Mouse (Mus musculus): ENCODE data around the gene Rdm1.
"Not testable (repeated sequence)": the region's sequence is repeated elsewhere in the genome, so short reads cannot be mapped to it uniquely, and the experiment has no call there.

Gene Rdm1

DNA sequence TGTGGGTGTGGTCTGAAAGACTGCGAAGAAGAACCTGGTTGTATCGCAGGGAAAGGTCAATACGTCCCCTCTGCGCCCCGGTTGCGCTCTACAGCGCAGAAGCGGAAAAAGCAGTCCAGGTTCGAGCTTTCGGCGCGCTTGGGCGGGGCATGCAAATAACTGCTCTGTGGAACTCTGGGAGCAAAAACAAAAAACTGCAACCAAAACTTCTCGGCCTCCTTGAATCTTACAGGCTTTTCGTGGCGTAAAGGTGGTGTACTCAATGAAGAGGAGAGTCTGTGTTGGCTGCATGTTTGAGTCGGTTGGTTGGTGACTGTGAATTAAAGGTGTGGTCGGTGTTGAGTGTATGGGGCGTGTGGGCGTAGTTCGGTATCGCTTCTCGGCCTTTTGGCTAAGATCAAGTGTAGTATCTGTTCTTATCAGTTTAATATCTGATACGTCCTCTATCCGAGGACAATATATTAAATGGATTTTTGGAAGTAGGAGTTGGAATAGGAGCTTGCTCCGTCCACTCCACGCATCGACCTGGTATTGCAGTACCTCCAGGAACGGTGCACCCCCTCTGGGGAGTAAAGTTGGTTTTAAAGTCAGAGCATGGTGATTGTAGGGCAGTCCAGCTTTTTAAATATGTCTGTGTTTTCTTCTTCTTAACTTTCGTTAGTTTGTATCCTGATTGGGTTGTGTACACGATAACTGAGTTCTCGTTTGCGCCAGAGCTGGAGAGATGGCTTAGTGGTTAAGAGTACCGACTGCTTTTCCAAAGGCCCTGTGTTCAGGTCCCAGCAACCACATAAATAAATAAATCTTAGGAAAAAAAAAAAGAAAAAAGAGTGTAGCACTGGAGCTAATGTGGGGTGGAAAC lies at the start of gene Rdm1:
Gene Rdm1, plus strand, starts transcription at position 201 of the 862 bp plus-strand sequence.
- peak; percentile 72 to 79 for DNase-seq (ENCODE audit: low spot score in 2 of 2)

DNA sequence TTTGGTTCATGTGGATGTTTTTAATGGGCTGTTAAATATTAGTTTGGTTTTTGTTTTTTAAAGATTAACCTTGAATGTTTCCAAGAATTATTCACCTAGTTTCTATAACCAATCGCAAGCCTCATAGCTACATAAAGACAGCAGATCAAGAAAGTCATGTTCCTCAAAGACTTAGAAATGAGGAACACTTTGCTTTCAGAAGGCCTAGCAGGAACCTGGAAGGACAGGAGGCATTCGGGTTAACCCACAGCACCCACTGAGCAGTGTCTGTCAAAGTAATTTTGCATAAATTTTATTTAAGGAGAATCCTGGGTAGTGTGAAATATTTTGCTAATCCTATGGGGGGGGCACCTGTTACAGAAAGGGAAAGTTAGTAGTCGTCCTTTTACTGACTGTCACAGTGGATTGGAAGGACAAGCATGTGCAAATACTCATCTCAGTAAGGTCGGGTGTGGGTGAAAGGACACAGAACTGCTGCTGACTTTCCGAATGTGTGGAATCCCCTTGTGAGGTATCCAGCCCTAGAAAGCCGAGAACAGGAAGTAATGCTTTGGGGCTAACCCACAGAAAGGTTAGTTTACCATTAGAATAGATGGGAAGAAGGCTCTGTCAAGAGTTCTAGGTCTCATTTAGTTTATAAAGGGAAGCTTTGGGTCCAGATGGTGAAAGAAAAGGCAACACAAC lies 45.8 kb upstream of the Rdm1 start:
- no peak for DNase-seq (ENCODE audit: low spot score in 2 of 2)

DNA sequence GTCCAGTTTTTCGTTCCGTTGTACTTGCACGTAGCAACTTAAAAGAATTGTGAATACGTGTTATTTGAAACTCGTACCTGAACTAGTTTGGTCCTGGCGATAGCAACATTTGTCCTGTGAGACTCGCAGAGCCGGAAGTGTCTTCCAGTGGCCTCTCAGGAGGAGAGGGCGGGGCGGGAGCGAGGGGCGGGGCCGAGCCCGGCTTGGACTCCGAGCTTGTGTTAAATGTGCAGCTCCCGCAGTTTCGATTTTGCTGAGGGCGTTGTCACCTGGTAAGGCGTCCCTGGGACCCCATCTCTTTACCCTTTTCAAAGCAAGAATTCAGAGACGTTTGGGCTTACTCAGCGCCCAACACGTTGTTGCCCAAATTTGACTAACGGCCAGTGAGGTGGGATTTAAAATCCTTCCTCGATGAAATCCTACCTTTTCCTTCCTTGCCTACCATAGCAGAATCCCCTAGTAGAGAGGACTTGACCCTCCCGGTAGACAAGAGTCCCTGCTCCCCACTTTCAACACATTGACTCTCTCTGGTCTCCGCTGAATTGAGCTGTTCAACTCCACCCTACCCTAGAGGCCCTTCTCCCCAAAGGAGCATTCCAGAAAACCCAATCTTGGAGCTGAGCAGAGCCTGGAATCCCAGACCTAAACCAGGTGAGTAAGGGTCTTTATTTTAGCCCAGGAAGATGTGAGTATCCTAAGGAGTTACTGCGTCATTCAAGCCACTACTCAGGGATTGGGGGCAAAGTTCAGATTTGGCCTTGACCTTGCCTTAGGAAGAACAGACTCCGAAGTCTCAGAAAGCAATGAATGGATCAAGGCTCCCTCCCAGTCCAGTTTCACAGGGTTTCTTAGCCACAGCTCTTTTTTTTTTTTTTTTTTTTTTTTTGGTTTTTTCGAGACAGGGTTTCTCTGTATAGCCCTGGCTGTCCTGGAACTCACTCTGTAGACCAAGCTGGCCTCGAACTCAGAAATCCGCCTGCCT lies 44.6 kb upstream of the Rdm1 start, which contains the start of gene Tmem106a:
Gene Tmem106a, plus strand, starts transcription at position 189 of the 982 bp plus-strand sequence.
- no peak for DNase-seq (ENCODE audit: low spot score in 2 of 2)

DNA sequence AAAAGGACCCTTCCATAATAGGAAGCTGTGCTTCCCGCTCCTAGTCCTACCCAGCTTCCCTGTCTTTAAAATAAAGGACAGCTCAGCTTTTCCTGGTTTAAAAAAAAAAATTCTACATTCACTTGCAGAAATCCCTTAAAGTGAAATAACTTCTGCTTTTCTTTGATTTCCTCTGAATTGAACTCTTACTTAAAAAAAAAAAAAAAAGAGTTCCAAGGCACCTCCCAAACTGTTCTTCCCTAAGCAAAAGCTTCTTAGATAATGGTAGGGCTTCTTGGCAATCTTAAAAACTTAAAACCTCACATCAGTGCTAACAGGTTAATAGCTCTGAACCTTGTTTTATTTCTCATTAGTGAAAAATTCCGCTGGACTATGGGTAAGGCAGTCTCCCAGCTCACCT lies 43.8 kb upstream of the Rdm1 start:
- DNase-seq (ENCODE audit: low spot score in 2 of 2), result no peak

DNA sequence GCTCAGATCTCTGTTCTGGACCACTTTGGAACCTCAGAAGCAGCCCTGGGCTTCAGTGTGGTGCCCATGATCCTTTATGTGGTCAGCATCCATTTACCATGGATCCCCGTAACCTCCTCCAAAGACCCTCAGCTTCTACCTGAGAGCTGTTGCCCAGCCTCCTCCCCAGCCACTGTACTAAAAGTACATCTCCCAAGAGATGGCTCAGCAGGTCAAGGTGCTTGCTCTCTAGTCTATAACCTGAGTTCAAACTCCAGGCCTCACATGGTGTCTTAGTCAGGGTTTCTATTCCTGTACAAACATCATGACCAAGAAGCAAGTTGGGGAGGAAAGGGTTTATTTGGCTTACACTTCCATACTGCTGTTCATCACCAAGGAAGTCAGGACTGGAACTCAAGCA lies 42.0 kb upstream of the Rdm1 start:
- not testable (repeated sequence) for DNase-seq (ENCODE audit: low spot score in 2 of 2)

DNA sequence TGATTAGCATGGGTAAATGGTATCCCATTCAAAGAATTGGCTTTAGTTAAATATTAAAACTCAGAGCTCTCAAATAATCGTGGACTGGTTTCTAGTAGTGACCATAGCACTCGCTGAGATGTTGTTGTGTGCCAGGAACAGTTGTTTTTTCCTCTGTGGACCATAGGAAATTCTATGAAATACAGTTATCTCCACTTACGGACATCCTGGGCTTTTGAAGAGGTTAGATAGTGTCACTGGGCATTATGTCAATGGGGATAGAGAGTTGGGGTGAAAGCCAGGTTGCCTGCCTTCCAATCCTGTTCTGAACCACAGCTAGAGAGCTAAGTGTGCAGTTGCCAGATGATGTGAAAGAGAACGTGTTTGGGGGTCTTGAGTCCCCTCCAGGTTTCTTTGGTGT lies 41.2 kb upstream of the Rdm1 start:
- no peak for DNase-seq (ENCODE audit: low spot score in 2 of 2)

DNA sequence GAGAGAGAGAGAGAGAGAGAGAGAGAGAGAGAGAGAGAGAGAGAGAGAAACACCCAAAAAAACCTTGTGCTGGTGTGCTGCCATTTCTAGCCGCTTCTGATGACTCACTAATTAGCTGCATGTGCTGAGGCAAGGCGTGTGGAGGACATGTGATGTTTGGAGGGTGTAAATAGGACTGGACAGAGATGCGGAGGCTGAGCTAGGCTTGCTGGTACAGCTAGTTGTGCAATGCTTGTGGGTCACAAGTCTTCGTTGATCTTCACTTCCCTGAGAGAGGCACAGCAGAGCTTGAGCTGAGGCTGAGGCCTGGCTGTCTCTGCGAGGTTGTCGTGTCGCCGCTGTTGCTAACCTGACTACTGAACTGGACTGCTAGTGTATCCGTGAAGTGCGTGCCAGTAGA lies 39.3 kb upstream of the Rdm1 start:
- DNase-seq (ENCODE audit: low spot score in 2 of 2), result peak; percentile 56 to 66

DNA sequence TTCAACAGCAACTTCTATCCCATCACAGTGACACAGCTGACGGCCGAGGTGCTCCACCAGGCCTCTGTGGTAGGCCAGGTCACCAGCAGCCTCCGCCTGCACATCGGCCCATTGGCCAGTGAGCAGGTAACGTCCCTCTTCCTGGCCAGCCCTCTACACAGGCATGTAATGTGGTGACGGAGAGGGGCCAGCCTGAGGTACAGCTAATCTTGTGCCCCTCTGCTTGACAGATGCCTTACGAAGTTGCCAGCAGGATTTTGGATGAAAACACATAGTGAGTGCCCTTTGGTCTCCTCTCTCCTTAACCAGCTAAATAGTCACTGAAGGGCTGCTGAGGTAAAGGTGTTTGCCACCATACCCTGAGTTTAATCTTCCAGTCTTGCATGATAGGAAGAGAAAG lies 38.1 kb upstream of the Rdm1 start:
- DNase-seq (ENCODE audit: low spot score in 2 of 2), result no peak

DNA sequence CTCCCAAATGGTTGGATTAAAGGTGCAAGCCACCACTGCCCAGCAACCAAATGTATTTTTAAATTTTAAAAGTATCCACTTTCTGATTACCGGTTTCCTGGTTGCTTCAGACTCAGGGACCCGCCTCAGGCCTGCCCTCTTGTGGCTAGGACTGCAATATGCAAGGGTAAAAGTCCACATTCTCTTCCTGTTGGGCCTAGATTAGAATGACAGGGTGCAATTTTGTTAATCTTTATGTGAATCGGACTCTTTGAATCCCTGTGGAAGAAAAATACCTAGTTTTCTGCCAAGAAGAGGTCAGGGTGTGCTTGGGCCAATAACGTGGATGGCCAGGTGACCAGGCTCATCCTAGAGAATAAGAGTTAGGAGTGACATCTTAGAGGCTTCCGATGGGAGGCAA lies 37.6 kb upstream of the Rdm1 start:
- DNase-seq (ENCODE audit: low spot score in 2 of 2), result peak; percentile 52 to 54

DNA sequence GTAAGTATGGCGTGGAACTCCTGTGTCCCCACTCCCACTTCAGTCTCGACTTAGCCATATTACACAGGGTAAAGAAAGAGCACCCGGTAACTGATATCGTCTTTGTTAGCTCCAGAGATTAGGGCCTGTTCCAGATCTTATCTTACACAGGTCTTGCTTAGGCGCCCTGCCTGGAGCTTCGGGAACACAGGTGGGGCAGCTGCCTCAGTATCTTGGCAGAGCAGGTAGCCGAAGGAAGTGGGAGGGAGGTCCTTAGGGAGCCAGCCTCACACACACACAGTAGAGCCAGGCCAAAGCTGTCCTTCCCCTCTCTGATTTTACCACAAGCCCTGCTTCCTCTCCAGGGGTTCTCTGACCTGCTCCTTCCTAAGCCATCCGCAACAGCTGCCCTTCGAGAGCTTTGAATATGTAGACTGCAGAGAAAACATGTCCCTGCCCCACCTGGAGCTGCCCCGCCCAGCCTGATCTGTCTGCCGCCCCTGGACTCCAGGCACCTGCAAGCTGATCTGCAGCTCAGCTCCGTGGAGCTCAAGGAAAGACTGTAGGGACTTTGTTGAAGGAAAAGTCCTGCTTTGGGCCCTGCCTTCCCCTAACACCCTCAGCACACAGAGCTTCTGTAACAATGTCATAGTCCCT lies 36.9 kb upstream of the Rdm1 start:
- DNase-seq (ENCODE audit: low spot score in 2 of 2), result no peak

DNA sequence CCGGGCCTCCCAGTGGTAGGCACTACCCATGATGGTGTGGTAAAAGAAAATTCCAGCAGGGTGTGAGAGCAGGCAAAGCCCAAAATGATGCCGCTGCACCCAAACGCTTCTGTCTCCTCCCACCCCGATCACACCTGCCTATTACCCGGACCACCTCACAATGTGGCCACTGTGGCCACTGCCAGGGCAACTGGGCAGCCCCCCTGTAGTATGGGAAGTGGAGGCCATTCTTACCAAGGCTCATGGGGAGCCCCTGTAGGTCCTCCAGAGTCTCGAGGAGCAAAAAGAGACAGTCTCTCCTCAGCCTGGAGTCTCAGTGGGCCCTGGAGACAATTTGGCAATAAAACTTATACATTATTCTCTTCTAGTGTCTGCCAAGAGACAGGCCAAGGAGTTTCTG lies 27.8 kb upstream of the Rdm1 start, which contains the start of gene Gm11634:
Gene Gm11634, minus strand, starts transcription at position 101 of the 400 bp plus-strand sequence.
- DNase-seq (ENCODE audit: low spot score in 2 of 2), result no peak

DNA sequence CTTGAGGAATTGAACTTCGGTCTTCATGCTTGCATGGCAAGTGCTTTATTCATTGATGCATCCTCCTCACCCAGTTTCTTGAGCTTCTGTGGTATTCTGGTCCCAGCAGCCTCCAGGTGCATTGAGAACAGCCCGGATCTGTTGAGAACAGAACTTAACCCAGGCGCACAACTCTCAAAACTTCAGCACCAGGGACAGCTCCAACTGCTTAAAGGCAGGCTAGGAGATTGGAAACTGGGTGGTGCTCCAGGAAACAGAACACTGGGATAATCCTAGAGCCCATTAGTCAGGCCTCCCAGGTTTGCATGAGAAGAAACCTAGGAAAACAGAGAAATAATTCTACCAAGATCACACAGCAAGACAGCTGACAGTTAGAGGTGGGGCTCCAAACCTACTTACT lies 24.5 kb upstream of the Rdm1 start:
- DNase-seq (ENCODE audit: low spot score in 2 of 2), result no peak

DNA sequence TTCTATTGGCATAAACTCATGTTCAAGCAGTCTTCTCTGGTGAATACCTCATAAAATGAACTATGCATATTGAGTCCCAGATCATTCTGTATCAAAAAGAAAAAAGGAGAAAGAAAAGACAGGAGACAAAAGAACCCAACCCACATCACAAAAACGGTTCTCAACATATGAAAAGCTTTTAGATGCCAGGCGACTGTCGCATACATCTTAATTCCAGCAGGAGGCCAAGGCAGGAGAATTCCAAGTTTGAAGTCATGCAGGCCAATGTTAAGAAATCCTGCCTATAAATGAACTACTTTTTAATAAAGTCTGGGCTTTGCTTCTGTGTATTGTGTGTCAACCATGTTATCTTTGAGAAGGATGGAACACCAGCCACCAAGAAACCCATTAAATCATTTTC lies 22.9 kb upstream of the Rdm1 start:
- no peak for DNase-seq (ENCODE audit: low spot score in 2 of 2)

DNA sequence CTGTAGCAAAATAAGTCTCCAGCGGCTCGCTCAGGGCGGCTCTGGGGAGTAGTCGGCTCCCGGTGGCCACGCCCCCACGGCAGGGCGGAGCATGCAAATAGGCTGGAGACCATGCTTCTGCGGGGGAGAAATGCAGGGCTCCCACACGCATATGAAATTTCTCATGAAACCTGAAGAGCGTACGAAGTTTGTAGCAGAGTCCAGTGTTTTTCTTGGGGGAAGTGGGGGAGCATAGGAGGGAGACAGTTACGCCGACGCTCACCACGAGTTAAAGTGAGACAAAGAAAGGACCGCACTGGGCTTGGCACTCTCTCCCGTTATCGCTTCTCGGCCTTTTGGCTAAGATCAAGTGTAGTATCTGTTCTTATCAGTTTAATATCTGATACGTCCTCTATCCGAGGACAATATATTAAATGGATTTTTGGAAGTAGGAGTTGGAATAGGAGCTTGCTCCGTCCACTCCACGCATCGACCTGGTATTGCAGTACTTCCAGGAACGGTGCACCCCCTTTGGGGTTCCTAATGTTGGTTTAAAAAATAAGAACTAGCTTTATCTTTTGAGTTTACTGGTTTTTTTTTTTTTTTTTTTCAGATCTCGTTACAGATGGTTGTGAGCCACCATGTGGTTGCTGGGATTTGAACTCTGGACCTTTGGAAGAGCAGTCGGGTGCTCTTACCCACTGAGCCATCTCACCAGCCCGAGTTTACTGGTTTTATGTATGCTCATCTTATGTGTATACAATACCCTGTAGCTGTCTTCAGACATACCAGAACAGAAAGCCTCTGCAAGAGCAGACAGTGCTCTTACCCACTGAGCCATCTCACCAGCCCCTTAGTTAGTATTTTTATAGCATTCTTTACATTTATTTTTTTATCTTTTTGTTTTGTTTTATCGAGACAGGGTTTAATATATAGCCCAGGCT lies 22.2 kb upstream of the Rdm1 start:
- peak; percentile 26 to 35 for DNase-seq (ENCODE audit: low spot score in 2 of 2)

DNA sequence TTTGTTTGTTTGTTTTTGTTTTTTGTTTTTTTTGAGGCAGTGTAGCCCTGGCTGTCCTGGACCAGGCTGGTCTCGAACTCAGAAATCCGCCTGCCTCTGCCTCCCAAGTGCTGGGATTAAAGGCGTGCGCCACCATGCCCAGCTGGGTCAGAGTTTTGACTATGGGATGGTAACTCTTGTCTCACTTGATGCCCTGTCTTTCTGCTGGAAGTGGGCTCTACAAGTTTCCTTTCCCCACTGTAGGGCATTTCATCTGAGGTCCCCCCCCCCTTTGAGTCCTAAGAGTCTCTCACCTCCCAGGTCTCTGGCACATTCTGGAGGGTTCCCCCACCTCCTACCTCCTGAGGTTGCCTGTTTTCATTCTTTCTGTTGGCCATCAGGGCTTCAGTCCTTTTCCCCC lies 19.9 kb upstream of the Rdm1 start:
- DNase-seq (ENCODE audit: low spot score in 2 of 2), result not testable (repeated sequence)

DNA sequence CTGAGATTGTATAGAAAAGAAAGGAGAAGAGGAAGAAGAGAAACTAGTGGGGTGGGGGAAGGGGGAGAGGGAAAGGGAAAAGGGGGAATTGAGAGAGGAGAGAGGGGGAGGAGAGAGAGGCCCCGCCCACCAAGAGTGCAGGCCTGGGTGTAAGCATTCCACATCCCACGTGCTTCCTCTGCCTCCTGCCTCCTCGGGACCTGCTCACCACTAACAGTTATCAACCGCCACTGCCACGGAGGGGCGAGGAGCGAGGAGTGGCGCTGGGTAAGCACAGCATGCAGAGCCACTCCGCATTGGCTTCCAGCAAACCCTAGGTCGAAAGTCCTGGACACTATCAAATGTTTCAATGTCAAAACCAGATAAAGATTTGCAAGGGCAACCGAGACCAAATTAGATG lies 16.6 kb upstream of the Rdm1 start:
- DNase-seq (ENCODE audit: low spot score in 2 of 2), result no peak

DNA sequence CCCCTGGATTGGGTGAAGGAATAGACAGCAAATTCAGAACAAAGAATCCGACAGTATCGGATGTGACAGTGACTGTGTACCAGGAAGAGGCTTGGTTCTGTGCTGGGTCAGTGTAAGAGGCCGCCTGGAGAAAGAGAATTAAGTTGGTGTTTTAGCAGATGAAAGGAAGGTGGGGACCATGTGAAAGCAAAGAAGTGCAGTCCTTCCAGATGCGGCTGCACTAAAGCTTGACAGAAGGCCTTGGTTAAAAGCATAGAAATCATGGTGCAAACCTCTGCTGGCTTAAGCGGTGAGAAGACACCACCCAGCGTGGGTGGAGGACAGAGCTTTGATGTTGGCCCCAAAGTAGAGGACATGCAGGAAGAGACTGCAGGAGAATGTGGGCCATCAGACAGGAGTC lies 13.4 kb upstream of the Rdm1 start:
- DNase-seq (ENCODE audit: low spot score in 2 of 2), result no peak

DNA sequence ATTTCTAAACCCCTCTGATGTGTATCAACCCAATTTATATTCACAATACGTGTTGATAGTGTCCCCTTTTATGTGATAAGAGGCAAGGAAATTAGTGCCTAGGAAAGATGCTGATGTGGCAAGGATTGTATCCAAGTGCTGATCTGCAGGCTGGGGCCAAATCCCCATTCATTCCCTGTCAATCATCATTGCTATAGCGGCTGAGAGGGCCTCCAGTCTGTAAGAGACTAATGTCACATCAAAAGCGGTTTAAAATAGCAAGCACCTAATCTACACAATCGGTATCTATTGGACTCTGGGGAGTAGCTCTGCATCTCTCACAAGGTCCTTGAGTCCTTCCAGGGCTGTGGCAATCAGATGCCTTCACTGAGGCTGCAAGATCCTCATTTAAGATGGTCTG lies 12.9 kb upstream of the Rdm1 start:
- DNase-seq (ENCODE audit: low spot score in 2 of 2), result no peak

DNA sequence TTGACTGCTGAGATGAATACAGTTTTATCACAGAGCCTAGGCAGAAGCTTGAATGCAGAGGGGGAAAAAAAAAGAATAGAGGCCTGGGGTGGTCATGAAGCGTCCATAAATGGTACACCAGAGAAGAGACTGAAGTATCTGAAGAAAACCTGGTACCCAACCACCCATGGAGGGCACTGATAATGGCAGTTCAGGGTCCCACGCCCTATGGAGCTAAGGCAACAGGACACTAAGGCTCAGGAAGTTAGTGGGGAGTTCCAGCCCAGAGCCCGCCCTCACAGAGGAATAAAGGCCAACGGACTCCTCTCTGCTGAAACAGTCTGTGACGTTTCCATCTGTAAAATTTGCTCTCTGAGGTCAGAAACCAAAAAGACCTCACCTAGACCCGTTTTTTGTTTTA lies 11.6 kb upstream of the Rdm1 start:
- no peak for DNase-seq (ENCODE audit: low spot score in 2 of 2)

DNA sequence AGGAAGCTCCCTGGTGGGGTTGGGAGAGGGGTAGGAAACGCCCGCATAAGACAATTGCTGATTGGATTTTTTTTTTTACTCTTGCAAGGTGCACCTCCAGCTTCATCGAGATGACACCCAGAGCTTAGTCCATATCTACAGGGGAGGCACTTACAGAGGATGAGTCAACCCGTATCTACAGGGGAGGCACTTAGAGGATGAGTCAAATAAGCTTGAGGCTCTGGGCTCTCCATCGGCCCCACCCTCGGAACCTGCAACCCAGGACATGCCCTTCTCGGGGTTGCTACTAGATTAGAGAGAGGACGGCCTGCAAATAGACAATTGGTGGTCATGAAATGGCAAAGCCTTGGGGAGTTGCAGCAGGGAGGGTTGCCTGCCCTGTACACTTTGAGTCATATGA lies 10.9 kb upstream of the Rdm1 start:
- no peak for DNase-seq (ENCODE audit: low spot score in 2 of 2)
